Mouse (Mus musculus) liver, adult 2 months (tissue): ENCODE results near the gene Gm47969.

ENCODE experiments used
- CTCF ChIP-seq: fragments of 200-500 bp; IDR thresholded peaks from 2 replicates; pipeline ENCODE4 v1.5.1; 2011; ENCODE audit warnings: low read depth, low read length, control low read depth
- POLR2A ChIP-seq: fragments of 200-500 bp; IDR thresholded peaks from 2 replicates; pipeline ENCODE4 v1.6.1; 2011; ENCODE audit warnings: low read length, control low read depth; ENCODE audit not compliant: insufficient read depth; ENCODE audit errors: extremely low read depth

DNA sequence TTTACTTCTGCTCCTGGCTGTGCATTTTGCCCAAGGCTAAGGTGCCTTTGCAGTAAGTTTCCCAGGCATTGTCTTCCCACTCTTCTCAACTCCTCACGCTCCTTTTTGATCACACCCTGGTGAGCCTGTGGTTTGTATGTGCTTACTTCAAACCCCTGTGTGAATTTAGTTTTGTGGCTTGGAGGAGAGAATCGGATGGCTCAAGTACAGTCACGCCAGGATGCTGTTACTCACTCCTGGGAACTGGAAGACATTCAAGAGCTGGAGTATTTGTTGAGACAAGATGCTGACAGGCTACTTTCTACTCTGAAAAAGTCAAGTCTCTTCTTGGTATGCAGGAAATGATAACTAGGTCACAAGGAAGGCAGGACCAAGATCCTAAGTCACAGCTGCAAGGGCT, 46.5 kb downstream of the Gm47969 start:
- TF ChIP-seq CTCF, result no peak
- no peak for TF ChIP-seq POLR2A
